Mouse (Mus musculus): ENCODE results near the gene Trit1. TPM values are rescaled to one million over a fixed set of nuclear protein-coding genes. Genes with fewer than 3 reads are reported as not detected.
A peak's percentile ranks its signal among the peaks of the same experiment; 100 is the strongest.
"Not testable (repeated sequence)": the region's sequence is repeated elsewhere in the genome, so short reads cannot be mapped to it uniquely, and the experiment has no call there.

Gene Trit1
- polyA plus RNA-seq, 1 experiment from 2014 or later, result 27.6 TPM

DNA sequence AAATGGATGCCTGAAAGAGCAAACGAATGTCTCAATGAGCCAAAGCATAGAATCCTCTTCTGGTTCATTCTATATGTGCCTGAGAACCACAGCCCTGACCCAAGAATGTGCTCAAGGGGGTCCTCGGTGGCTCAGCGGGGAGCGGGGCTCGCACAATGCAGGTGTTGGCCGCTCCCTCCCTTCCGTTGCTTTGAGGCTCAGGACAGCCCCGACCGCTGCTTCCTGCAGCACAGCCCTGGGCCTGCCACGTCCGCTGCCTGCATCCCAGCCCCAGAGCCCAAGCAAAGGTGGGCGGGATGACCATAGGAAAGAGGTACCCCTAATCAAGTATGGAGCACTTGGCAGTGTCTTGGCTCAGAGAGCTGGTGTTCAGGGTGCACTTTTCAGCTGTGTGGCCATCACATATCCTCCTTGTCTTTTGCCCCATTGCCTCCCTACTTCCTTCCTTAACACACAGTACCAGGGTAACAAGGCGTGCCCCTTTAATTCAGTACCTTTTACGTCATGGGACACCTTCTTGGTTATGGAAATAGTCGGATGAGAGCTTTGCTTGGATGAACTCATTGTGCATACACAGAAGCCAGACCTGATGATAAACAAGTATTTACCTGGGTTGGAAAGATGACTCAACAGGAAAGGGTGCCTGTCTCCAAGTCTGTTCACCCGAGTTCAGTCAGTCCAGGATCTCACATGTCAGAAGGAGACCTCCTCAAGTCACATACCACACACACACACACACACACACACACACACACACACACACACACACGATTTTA is 32.7 kb upstream of the Trit1 start:
- no peaks in the 10 kb centered on the region for H3K9me3 ChIP-seq
- WGBS, result 30% methylated on average over 17 of the region's 17 CpGs
- no peak overlapping the region for H3K9ac ChIP-seq (replicated peaks)
- H3K27ac ChIP-seq, result no peak overlapping the region
- H3K4me3 ChIP-seq (replicated peaks), result peak overlapping the region; percentile 13
- H3K4me1 ChIP-seq (replicated peaks), result peaks cover 10% of the 10 kb centered on the region
- peak overlapping the region; percentile 42 for H3K4me2 ChIP-seq (replicated peaks)
- H3K27me3 ChIP-seq, result peaks cover 22% of the 10 kb centered on the region
- H3K36me3 ChIP-seq, result no peaks in the 10 kb centered on the region
- 0 out of 2 replicates have a peak, but pooled peaks have one; percentile 29 for ATAC-seq

- Histone ChIP-seq H3K9me3 (no peaks in the 10 kb centered on the region), H3K9ac (replicated peaks) (no peak overlapping the region), H3K27me3 (peaks cover 22% of the 10 kb centered on the region), H3K36me3 (no peaks in the 10 kb centered on the region), H3K4me2 (replicated peaks) (no peak overlapping the region), H3K27ac (no peak overlapping the region), H3K4me1 (replicated peaks) (peaks cover 10% of the 10 kb centered on the region), H3K4me3 (replicated peaks) (no peak overlapping the region)
- ATAC-seq, result peak; percentile 93
- 43% methylated on average over 8 of the region's 8 CpGs for WGBS
Observed at GRCm38 (mm10) chr4:122985110-122985509, 31.3 kb upstream of the Trit1 start.

GRCm38 (mm10) chr4:122987421-122987820 is 29.0 kb upstream of the Trit1 start:
- 85% methylated on average over 4 of the region's 4 CpGs for WGBS
- Histone ChIP-seq H3K4me1 (replicated peaks) (peaks cover 10% of the 10 kb centered on the region), H3K4me2 (replicated peaks) (no peak overlapping the region), H3K27me3 (peaks cover 14% of the 10 kb centered on the region), H3K4me3 (replicated peaks) (no peak overlapping the region), H3K9ac (replicated peaks) (no peak overlapping the region), H3K36me3 (no peaks in the 10 kb centered on the region), H3K27ac (no peak overlapping the region), H3K9me3 (no peaks in the 10 kb centered on the region)
- no peak for ATAC-seq

DNA sequence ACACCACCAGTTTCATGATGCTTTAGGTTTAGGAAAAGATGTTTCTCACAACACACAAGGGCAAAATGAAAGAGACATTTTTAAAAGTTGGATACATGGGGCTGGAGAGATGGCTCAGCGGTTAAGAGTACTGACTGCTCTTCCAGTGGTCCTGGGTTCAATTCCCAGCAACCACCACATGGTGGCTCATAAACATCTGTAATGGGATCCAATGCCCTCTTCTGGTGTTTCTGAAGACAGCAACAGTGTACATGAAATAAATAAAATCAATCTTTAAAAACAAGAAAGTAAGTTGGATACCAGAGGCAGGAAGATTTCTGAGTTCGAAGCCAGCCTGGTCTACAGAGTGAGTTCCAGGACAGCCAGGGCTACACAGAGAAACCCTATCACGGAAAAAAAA is 28.4 kb upstream of the Trit1 start:
- not testable (repeated sequence) for H3K4me1 ChIP-seq (replicated peaks); H3K4me2 ChIP-seq (replicated peaks); H3K27ac ChIP-seq; H3K9ac ChIP-seq (replicated peaks); ATAC-seq; H3K36me3 ChIP-seq; H3K9me3 ChIP-seq; H3K4me3 ChIP-seq (replicated peaks)
- 54% methylated on average over 3 of the region's 3 CpGs for WGBS
- H3K27me3 ChIP-seq, result peaks cover 12% of the 10 kb centered on the region

DNA sequence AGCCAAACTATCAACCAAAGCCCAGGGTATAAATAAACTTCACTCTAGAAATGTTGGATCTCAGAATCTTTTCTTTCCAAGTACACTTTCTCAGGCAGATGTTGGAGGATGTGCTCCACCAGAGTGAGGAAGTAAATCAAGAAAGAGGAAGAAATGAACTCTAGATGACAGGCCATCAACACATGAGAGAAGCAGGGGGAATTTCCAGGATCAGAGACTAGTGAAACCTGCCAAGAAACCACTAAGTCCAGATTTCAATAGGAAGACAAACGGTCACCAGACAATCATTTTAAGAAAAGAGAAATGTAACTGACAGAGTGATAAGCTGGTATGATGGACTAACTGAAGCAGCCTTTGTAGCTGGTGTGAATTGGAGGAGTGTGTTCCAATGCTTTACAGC is 25.2 kb upstream of the Trit1 start:
- 69% methylated on average over 1 of the region's 1 CpGs for WGBS
- H3K4me3 ChIP-seq (replicated peaks), result no peak overlapping the region
- H3K36me3 ChIP-seq, result no peaks in the 10 kb centered on the region
- no peak overlapping the region for H3K27ac ChIP-seq
- H3K9ac ChIP-seq (replicated peaks), result no peak overlapping the region
- ATAC-seq, result no peak
- no peak overlapping the region for H3K4me2 ChIP-seq (replicated peaks)
- no peaks in the 10 kb centered on the region for H3K27me3 ChIP-seq
- no peaks in the 10 kb centered on the region for H3K9me3 ChIP-seq
- H3K4me1 ChIP-seq (replicated peaks), result peaks cover 8% of the 10 kb centered on the region; the same call in 1 of the 2 replicates

DNA sequence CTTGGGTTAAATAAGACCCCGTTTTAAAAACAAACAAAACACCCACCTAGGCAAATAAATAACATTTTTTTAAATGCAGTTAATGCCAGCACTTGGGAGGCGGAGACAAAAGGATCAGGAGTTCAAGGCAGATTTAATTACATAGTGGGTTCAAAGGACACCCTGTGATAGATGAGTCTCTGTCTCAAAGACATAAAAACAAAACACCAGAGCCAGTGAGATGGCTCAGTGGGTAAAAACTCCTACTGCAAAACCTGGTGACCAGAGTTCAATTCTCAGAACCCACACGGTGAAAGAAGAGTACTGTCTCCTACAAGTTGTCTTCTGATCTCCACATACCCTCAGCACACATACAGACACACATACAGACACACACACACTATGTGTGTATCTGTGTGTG is 24.1 kb upstream of the Trit1 start:
- Histone ChIP-seq H3K9me3 (no peaks in the 10 kb centered on the region), H3K4me2 (replicated peaks) (no peak overlapping the region), H3K36me3 (no peaks in the 10 kb centered on the region), H3K4me3 (replicated peaks) (no peak overlapping the region), H3K4me1 (replicated peaks) (peaks cover 11% of the 10 kb centered on the region), H3K27ac (no peak overlapping the region), H3K27me3 (no peaks in the 10 kb centered on the region), H3K9ac (replicated peaks) (no peak overlapping the region)
- 74% methylated on average over 3 of the region's 3 CpGs for WGBS
- no peak for ATAC-seq

DNA sequence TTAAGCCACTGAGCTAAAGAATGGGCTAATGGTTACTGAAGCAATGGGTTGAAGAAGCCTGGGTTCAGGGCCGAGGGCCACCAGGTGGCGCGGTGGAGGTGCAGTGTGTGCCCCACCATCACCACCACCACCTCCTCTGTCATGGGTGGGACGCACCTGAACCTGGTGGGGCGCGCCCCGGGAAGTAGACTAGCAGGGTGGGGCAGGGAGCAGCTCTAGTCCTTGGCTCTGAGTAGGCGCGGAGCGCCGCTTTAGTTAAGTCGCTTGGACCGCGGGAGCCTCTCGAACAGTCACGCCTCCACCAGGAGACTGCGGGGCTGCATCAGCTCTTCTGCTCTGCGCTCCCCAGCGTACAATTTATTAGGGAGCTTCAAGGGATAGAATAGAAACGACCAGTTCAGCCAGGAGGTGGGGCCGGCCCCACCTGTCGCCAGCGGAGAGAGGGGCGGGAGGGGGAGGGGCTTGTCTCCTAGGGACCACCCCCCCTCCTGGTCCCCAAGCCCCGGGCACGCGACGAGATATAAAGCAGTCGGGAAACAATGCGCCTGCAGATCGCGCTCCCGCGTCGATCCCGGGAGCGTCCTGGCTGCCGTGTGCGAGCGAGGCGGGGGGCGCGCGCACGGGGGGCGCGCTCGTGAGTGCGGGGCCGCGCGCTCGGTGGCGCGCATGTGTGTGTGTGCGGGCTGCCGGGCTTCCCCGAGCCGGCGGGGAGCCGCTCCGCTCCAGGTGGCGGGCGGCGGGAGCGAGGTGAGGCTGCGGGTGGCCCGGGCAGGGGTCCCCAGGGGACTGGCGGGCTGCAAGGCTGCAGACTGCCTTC is 20.8 kb upstream of the Trit1 start, which contains the start of gene Mycl:
TSS of gene Mycl (plus strand) at position 249 of the 817 bp plus-strand sequence.
- H3K27me3 ChIP-seq, result no peaks in the 10 kb centered on the region
- H3K4me3 ChIP-seq (replicated peaks), result peak within 1 kb of the TSS; percentile 81
- H3K9ac ChIP-seq (replicated peaks), result peak within 1 kb of the TSS; percentile 98
- ATAC-seq, result peak; percentile 77
- peaks cover 36% of the 10 kb centered on the region for H3K4me1 ChIP-seq (replicated peaks)
- no peaks in the 10 kb centered on the region for H3K9me3 ChIP-seq
- peak within 1 kb of the TSS; percentile 97 for H3K27ac ChIP-seq
- WGBS, result under 1% methylated on average over 61 of the region's 69 CpGs
- H3K4me2 ChIP-seq (replicated peaks), result peak within 1 kb of the TSS; percentile 84
- H3K36me3 ChIP-seq, result peaks cover 8% of the 10 kb centered on the region

- H3K9me3 ChIP-seq, result no peaks in the 10 kb centered on the region
- WGBS, result under 1% methylated on average over 28 of the region's 32 CpGs
- peak overlapping the region; percentile 97 for H3K27ac ChIP-seq
- H3K27me3 ChIP-seq, result no peaks in the 10 kb centered on the region
- H3K4me3 ChIP-seq (replicated peaks), result peak overlapping the region; percentile 81
- peak overlapping the region; percentile 98 for H3K9ac ChIP-seq (replicated peaks)
- H3K36me3 ChIP-seq, result peaks cover 14% of the 10 kb centered on the region
- peak overlapping the region; percentile 84 for H3K4me2 ChIP-seq (replicated peaks)
- ATAC-seq, result no peak
- peaks cover 42% of the 10 kb centered on the region for H3K4me1 ChIP-seq (replicated peaks)
Observed at GRCm38 (mm10) chr4:122996221-122996617, 20.2 kb upstream of the Trit1 start.

DNA sequence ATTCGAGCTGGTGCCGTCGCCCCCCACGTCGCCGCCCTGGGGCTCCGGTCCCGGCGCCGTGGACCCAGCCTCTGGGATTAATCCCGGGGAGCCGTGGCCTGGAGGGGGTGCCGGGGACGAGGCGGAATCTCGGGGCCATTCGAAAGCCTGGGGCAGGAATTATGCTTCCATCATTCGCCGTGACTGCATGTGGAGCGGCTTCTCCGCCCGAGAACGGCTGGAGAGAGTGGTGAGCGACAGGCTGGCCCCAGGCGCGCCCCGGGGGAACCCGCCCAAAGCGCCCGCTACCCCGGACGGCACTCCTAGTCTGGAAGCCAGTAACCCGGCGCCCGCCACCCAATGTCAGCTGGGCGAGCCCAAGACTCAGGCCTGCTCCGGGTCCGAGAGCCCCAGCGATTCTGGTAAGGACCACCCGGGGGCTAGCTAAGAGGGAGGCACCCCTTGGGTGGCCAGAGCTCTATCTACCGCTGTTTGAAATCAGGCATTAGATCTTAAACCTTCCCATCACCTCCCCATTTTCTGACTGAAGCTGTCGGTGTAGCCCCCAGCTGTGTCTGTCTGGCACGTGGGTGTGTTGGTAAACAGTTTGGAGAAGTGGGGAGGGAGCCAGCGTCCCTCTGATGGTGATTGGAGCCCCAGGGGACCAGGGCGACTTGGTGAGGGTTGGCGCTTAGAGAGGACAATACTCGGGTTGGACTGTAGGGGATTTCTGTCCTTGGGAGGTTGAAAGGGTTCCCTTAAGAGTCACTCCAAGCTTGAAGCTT is 19.6 kb upstream of the Trit1 start:
- Histone ChIP-seq H3K27me3 (no peaks in the 10 kb centered on the region), H3K27ac (peak overlapping the region; percentile 97), H3K36me3 (peaks cover 20% of the 10 kb centered on the region), H3K4me1 (replicated peaks) (peaks cover 48% of the 10 kb centered on the region), H3K9me3 (no peaks in the 10 kb centered on the region), H3K4me3 (replicated peaks) (peak overlapping the region; percentile 81), H3K4me2 (replicated peaks) (peak overlapping the region; percentile 84), H3K9ac (replicated peaks) (peak overlapping the region; percentile 98)
- under 1% methylated on average over 47 of the region's 47 CpGs for WGBS
- ATAC-seq, result peak; percentile 14

DNA sequence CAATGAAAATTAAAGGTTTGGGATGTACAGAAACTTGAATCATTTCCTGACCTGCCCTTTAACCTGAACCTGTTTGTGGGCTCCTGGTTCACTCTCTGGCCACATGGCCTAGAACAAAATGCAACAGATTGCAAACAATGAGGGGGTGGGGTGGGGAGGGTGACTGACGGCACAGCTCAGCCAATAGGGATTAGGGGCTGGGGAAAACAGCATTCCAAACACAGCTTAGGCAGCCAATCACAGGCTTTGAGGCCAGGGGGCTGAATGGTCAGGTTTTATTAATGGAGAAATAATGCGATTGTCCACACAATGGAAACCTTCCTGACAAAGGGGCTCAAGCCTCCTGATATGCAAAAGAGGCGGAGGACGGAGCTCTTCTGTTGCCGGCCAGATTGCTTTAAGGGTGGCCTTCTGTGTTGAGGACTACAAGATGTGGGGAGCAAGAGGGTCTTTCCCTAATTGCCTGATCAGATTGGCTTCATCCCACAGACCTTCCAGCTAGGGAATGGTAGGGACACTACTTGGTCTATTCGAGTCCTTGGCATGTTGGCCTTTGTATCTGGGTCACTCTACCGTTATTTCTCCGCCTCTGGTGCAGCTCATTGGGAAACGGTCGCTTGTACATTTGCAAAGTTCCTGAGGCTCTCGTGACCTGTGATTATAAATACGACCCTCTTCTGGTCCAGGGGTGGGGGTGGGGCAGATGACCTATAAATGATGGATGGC is 17.7 kb upstream of the Trit1 start:
- WGBS, result 2% methylated on average over 12 of the region's 12 CpGs
- Histone ChIP-seq H3K27me3 (no peaks in the 10 kb centered on the region), H3K4me1 (replicated peaks) (peaks cover 57% of the 10 kb centered on the region), H3K27ac (peak overlapping the region; percentile 97), H3K4me3 (replicated peaks) (peak overlapping the region; percentile 81), H3K4me2 (replicated peaks) (peak overlapping the region; percentile 84), H3K9me3 (no peaks in the 10 kb centered on the region), H3K9ac (replicated peaks) (peak overlapping the region; percentile 98), H3K36me3 (peaks cover 37% of the 10 kb centered on the region)
- peak; percentile 71 for ATAC-seq

GRCm38 (mm10) chr4:122999263-122999691 is 17.1 kb upstream of the Trit1 start:
- Histone ChIP-seq H3K27me3 (no peaks in the 10 kb centered on the region), H3K36me3 (peaks cover 40% of the 10 kb centered on the region), H3K9me3 (no peaks in the 10 kb centered on the region), H3K4me1 (replicated peaks) (peaks cover 59% of the 10 kb centered on the region), H3K27ac (peak overlapping the region; percentile 96), H3K4me2 (replicated peaks) (peak overlapping the region; percentile 84), H3K4me3 (replicated peaks) (peak overlapping the region; percentile 81), H3K9ac (replicated peaks) (peak overlapping the region; percentile 63)
- 4% methylated on average over 4 of the region's 4 CpGs for WGBS
- ATAC-seq, result peak; percentile 27
